Mouse (Mus musculus): ENCODE results near the gene Nrsn1. TPM values are rescaled to one million over a fixed set of nuclear protein-coding genes. Genes with fewer than 3 reads are reported as not detected.
"Not testable (repeated sequence)": the region's sequence is repeated elsewhere in the genome, so short reads cannot be mapped to it uniquely, and the experiment has no call there.

The Nrsn1 gene
- total RNA-seq (2021), result 100 to 1,000 TPM; 460 to 503 TPM

GRCm38 (mm10) chr13:25270402-25270801, at the start of gene Nrsn1:
TSS of gene Nrsn1 (minus strand) at chr13:25270502.
- intact Hi-C loops (cut with DNase I), result loop anchor here (5.0 kb wide), 1 partner anchor 127 kb away; no protein-coding TSS in a partner anchor
- DNase-seq (ENCODE audit: low spot score in 2 of 2), result not testable (repeated sequence)

- DNase-seq (ENCODE audit: low spot score in 2 of 2), result no peak
- intact Hi-C loops (cut with DNase I), result no loop called here
Observed at GRCm38 (mm10) chr13:25312059-25312458, 41.8 kb upstream of the Nrsn1 start.

DNA sequence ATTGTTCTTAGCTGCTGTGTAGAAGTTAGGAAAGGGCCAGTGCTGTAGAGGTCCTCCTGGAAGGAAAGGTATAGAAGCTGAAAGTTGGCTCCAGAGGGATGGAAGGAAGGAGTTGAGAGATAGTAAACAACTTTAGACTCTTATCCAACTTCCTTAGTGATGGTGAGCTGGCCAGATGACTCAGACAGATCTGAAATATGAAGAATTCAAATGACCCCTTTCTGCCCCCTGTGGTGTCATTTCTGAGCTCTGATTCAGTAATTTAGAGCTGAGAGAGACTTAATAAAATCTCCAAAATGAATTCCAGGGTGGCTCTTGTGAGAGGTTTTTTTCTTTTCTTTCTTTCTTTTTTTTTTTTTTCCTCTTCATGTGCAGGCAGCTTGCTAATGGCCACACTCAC, 39.8 kb upstream of the Nrsn1 start:
- intact Hi-C loops (cut with DNase I), result no loop called here
- no peak for DNase-seq (ENCODE audit: low spot score in 2 of 2)

DNA sequence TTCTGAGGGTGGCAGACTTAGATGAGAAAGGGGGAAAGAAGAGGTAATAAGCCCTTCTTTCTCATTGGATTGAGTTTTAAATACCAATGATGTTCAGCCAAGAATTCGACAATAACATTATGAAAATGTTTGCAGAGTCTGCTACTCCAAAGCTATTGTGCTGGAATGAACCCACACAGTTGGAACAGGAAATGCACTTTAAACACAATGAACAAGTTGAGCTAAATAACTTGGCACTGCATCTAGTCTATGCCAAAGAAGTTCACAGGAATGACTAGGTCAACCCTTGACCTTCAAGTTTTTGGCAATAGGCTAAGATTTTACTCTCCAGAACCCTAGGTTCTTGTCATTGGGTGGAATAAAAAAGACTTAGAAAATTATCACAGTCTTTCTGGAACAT, 18.4 kb upstream of the Nrsn1 start:
- intact Hi-C loops (cut with DNase I), result no loop called here
- DNase-seq (ENCODE audit: low spot score in 2 of 2), result no peak

DNA sequence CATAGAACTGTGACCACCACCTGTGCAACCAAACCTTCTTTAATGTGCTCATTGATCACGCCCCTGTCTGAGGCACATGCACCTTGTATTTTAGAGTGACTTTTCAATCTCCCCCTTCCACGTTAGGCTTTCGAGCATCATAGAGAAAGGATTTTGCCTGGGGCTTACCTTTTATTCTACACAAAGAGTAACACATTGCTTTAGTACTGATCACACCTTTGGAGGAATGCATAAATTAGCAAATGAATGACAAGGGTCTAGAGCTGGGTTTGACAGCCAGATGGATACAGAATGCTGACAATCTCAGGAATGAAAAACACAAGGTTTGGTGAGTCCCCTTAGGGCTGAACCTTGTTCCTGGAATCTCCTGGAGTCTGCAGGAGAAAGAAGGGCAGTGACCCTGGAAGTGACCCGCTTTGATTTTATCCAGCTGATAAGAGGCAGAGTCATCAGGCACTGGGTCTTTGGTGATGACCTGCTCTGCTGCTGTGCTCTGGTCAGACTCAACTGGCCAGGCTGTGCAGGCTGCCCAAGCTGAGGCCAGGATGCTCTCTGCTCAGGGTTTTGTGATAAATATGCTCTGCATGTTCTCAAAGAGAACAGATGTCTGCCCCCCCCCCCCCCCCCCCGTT, 4.7 kb upstream of the Nrsn1 start:
- intact Hi-C loops (cut with DNase I), result loop anchor here (5.0 kb wide), 1 partner anchor 122 kb away; no protein-coding TSS in a partner anchor
- DNase-seq (ENCODE audit: low spot score in 2 of 2), result no peak

DNA sequence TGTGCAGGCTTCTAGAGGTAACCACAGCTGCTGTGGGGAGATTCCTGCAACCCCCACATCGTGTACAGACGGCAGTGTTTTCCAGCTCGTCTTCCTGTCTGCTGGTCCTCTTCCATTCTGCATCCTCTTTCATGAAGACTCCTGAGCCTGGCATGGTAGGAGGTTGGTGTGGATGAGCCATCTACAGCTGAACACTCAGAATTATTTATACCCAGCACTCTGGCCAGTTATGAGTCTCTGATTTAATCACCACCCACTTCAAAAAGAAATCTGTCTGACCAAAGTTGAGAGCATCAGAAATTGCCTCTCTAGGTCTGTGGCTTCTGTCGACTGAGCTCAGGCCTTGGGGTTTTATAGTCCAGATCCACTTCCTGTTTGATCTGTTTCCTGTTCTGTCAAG, 1.9 kb upstream of the Nrsn1 start:
- DNase-seq (ENCODE audit: low spot score in 2 of 2), result peak in 1 of 2 experiments; percentile 59
- intact Hi-C loops (cut with DNase I), result loop anchor here (5.0 kb wide), 1 partner anchor 125 kb away; no protein-coding TSS in a partner anchor

GRCm38 (mm10) chr13:25269569-25270268, 583 bp downstream of the Nrsn1 start:
- intact Hi-C loops (cut with DNase I), result loop anchor here (5.0 kb wide), 2 partner anchors 128 to 142 kb away; no protein-coding TSS in a partner anchor
- peak; percentile 78 to 81 for DNase-seq (ENCODE audit: low spot score in 2 of 2)

DNA sequence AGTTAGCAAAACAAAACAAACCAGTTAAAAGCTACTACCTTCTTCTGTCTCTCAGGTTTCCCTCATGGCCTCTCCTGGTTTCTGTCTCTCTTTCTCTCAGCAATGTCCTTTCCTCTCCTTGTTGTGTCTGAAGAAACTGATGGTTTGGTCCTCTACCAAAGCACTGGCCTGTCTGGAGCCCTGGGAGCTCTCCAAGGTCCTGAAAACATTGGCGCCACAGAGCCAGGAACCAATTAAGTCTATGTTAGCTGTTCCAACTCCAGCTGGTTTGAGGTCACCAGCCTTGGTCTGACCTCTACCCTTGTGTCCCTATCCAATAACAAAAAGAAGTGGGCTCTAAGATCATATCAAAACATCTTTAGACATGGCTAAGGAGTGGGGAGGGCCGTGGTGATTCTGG, 1.3 kb downstream of the Nrsn1 start:
- peak in 1 of 2 experiments; percentile 33 for DNase-seq (ENCODE audit: low spot score in 2 of 2)
- intact Hi-C loops (cut with DNase I), result loop anchor here (5.0 kb wide), 1 partner anchor 142 kb away; no protein-coding TSS in a partner anchor

GRCm38 (mm10) chr13:25262748-25263147, 7.6 kb downstream of the Nrsn1 start:
- intact Hi-C loops (cut with DNase I), result no loop called here
- no peak for DNase-seq (ENCODE audit: low spot score in 2 of 2)

- peak in 1 of 2 experiments; percentile 47 for DNase-seq (ENCODE audit: low spot score in 2 of 2)
- intact Hi-C loops (cut with DNase I), result loop anchor here (10.0 kb wide), 1 partner anchor 63 kb away; no protein-coding TSS in a partner anchor
Observed at GRCm38 (mm10) chr13:25257608-25258007, 12.7 kb downstream of the Nrsn1 start.

DNA sequence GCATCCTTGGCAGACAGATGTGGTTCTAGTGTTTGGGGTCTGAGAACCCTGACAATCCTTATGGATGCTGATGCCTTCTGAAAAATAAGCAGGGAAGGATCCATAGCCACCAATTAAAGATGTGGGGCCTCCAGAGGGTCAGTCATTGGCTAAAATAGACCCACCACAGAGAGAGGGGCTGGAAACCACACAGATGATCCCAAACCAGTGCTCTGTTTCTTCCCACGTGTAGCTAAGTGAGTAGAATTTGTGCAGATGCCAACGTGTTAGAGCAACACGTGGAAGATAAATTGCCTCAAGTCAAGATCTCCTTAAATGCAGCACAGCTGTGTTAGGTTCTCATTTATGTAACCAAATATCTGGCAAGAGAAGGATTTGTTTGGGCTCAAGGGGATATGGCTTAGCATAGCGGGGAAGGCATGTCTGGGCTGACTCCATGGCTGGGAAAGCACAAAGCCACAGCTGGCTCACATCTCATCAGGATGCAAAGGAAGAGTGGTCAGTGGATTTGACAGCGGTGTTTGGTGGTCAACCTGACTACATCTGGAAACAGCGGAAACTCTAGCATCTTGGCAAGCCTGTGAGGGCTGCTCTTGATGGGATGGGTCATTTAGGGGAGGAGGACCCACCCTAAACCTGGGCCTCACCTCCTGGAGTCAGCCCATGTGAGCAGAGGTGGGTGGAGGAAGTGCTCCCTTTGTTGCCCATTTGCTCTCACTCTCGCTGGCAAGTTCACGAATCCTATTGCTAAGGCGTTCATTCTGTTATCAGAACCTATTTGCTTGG, 15.6 kb downstream of the Nrsn1 start:
- no peak for DNase-seq (ENCODE audit: low spot score in 2 of 2)
- intact Hi-C loops (cut with DNase I), result loop anchor here (10.0 kb wide), 1 partner anchor 60 kb away; no protein-coding TSS in a partner anchor

DNA sequence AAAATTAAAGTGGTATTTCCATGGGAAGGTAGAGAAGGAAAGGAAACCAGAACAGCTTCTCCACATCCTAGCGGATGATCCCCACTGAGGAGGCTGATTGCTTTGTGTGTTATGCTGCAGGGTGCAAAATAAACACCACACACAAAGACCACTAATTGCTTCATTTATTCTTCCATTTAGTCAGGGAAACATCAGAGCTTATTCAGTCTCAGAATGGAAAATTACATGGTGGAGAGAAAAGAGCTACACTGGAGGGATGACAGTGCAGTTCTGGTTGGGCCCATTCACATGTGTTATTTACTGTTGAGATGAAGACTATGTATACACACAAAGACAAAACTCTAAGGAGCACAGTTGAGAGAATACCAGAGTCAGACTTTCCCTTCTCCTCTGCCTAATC, 18.4 kb downstream of the Nrsn1 start:
- no peak for DNase-seq (ENCODE audit: low spot score in 2 of 2)
- intact Hi-C loops (cut with DNase I), result loop anchor here (10.0 kb wide), 1 partner anchor 57 kb away; no protein-coding TSS in a partner anchor

- intact Hi-C loops (cut with DNase I), result no loop called here
- DNase-seq (ENCODE audit: low spot score in 2 of 2), result no peak
Observed at GRCm38 (mm10) chr13:25220186-25220787, 50.0 kb downstream of the Nrsn1 start.

GRCm38 (mm10) chr13:25218394-25218793, 51.9 kb downstream of the Nrsn1 start:
- intact Hi-C loops (cut with DNase I), result no loop called here
- no peak for DNase-seq (ENCODE audit: low spot score in 2 of 2)

DNA sequence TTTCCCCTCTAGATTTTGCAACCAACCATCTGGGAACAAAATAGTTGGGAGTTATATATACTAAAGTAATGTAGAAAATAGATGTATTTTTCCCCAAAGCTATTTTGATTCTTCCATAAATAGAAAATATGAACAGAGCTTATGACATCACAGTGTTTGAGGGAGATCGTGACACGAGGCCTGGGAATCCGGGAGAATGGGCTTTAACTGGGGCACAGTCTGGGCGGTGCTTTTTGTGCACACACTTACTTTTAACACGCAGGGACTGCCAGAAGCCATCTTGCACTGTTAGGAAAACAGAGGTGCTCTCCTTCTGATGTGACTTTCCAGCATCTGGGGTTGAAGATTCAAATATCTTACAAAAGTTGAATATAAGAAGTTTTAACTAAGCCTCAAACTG, 63.4 kb downstream of the Nrsn1 start:
- intact Hi-C loops (cut with DNase I), result loop anchor here (5.0 kb wide), 1 partner anchor 470 kb away; no protein-coding TSS in a partner anchor
- peak in 1 of 2 experiments; percentile 54 for DNase-seq (ENCODE audit: low spot score in 2 of 2)

Other genes starting within 250 kb of the Nrsn1 start
- gene Dcdc2a, start 214.5 kb downstream of the Nrsn1 start, total RNA-seq (2021), result 1 to 10 TPM; 4.0 to 6.5 TPM

All from left cerebral cortex, postnatal 25 days (tissue).